Mouse (Mus musculus) G1E (cell line): ENCODE measurements around the gene Slc9c1. TPM values are rescaled to one million over a fixed set of nuclear protein-coding genes. Genes with fewer than 3 reads are reported as not detected.

ENCODE experiments used
- ATAC-seq: 2 replicates; pipeline ENCODE4 v1.8.0; 2016; ENCODE audit warnings: mild to moderate bottlenecking; ENCODE audit not compliant: insufficient number of reproducible peaks, poor library complexity, low FRiP score, severe bottlenecking; ENCODE audit errors: extremely low read depth
- DNase-seq: peaks from one replicate; pipeline ENCODE4 v3.0.0; 2012; ENCODE audit warnings: low spot score
- H3K27me3 ChIP-seq: 2 replicates; pipeline ENCODE4 v1.6.1; 2012; ENCODE audit warnings: mild to moderate bottlenecking, low read length, inconsistent platforms; ENCODE audit not compliant: insufficient read depth
- H3K36me3 ChIP-seq: replicated peaks from 2 replicates; pipeline ENCODE3; 2012; ENCODE audit warnings: mild to moderate bottlenecking, inconsistent platforms
- H3K4me1 ChIP-seq: 2 replicates; pipeline ENCODE4 v1.6.1; 2012; ENCODE audit warnings: low read depth, low read length, inconsistent platforms, mixed read lengths; ENCODE audit not compliant: insufficient read depth
- H3K4me3 ChIP-seq: 2 replicates; pipeline ENCODE4 v1.5.1; 2012; ENCODE audit warnings: low read depth, mild to moderate bottlenecking, inconsistent platforms, low read length, moderate library complexity, mixed read lengths
- H3K9me3 ChIP-seq: replicated peaks from 2 replicates; pipeline ENCODE4 v1.6.1; 2012; ENCODE audit warnings: inconsistent platforms
- CTCF ChIP-seq: IDR thresholded peaks from 2 replicates; pipeline ENCODE4 v1.5.1; 2012; ENCODE audit warnings: low read depth, low read length, inconsistent platforms, mixed read lengths
- GATA1 ChIP-seq: IDR thresholded peaks from 2 replicates; pipeline ENCODE4 v1.6.1; 2012; ENCODE audit warnings: borderline replicate concordance, low read length, inconsistent platforms, mixed read lengths
- GATA2 ChIP-seq: IDR thresholded peaks from 2 replicates; pipeline ENCODE4 v1.6.1; 2012; ENCODE audit warnings: low read depth, low read length, inconsistent platforms, borderline replicate concordance
- POLR2AphosphoS5 ChIP-seq: IDR thresholded peaks from 2 replicates; pipeline ENCODE4 v1.6.1; 2012; ENCODE audit warnings: low read depth, low read length, inconsistent platforms; ENCODE audit not compliant: insufficient replicate concordance
- TAL1 ChIP-seq: conservative IDR thresholded peaks from 2 replicates; pipeline ENCODE4 v1.6.1; 2012; ENCODE audit warnings: low read depth, low read length, inconsistent platforms, mixed read lengths
- polyA plus RNA-seq: library from polyadenylated mRNA; stranded (reverse); fragments of >175 nt; gene quantifications from 2 replicates; pipeline ENCODE4 v1.2.3, GENCODE M21; 2012
- total RNA-seq, 2 experiments: library from RNA; stranded (forward) in 1 of 2; stranded (reverse) in 1 of 2; fragments of 200-1000 nt in 1 of 2; fragments of >200 nt in 1 of 2; fragmentation: Nextera tagmentation in 1 of 2; gene quantifications; 2 replicates each; pipeline ENCODE4 v1.2.3; 2014 to 2017

Slc9c1 gene
- total and polyA plus RNA-seq, 3 experiments, result not detected

DNA sequence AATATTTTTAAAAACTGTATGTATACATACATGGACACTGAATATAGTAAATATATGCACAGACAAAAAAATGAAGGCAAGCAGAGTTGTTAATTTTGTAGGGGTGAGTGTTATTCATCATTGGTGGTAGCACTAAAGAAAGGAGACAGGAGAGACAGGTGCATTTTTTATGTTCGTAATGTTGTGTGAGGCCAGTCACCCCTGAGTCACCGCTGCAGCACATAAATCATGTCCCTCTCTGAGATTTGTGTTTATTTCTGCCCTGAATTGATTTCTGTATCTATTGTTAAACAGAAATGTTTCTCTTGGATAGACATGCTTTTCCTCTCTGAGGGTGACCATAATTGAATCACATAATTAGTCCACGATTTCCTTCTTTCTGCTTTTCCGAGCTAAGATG is 97.3 kb downstream of the Slc9c1 start:
- H3K27me3 ChIP-seq, result no peaks in the 10 kb centered on the region
- no peak overlapping the region for H3K4me3 ChIP-seq
- no peaks in the 10 kb centered on the region for H3K36me3 ChIP-seq
- TF ChIP-seq GATA2, result no peak
- no peak for TF ChIP-seq TAL1
- no peak for TF ChIP-seq CTCF
- no peak for TF ChIP-seq POLR2AphosphoS5
- TF ChIP-seq GATA1, result no peak
- H3K9me3 ChIP-seq, result no peaks in the 10 kb centered on the region
- DNase-seq, result no peak
- ATAC-seq, result no peak
- no peaks in the 10 kb centered on the region for H3K4me1 ChIP-seq

DNA sequence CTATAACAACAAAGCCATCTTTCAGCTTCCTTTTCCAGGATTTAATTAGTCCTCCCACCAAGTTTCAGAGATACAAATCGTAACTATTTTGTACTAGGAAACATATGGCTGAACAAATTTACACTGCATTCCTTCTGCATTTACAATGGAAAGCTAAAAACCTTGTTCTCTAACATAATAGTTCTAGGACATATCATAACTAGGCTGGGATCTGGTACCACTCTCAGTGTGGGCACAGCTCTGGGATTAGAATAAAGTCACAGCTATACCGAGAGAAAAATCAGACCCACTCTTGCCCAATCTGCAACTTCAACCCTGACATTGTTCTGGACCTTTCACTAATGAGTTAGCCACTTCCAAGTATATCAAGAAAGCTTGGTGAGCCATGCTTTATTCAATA is 100.7 kb downstream of the Slc9c1 start:
- ATAC-seq (no peak), DNase-seq (no peak)
- Histone ChIP-seq H3K27me3 (no peaks in the 10 kb centered on the region), H3K4me3 (no peak overlapping the region), H3K9me3 (no peaks in the 10 kb centered on the region), H3K4me1 (no peaks in the 10 kb centered on the region), H3K36me3 (no peaks in the 10 kb centered on the region)
- no peak for TF ChIP-seq CTCF

DNA sequence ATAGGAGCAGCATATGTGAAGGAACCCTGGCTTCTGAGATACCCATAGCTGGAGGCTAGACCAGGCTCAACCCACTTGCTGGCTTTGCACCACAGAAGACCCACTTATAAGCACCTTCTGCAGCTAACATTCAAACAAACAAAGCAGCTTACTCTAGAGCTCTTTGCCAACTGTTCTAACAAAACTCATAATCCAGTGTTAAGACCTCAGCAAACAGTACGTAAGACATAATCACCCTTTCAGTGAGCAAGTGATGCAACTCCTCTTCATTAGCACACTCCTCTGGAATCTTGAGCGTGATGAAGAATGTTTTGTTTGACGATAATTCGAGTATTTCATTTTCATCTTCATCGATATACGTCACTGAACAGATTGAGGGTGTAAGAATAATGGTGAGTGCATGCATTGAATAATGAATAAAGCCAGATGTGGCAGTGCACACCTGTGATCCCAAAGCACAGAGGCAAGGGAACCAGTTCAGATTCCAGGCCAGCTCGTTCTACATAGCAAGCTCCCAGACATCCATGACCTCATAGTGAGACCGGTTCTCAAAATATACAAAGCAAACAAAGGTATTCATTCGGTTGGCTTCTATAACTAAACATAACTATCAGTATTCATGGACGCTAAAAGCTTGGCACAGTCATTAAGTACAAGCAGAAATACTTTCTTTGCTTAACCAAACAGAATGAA is 105.1 kb downstream of the Slc9c1 start:
- no peaks in the 10 kb centered on the region for H3K27me3 ChIP-seq
- H3K4me3 ChIP-seq, result no peak overlapping the region
- TF ChIP-seq GATA1 (no peak), CTCF (no peak), TAL1 (no peak), GATA2 (no peak), POLR2AphosphoS5 (no peak)
- DNase-seq (no peak), ATAC-seq (no peak)
- H3K9me3 ChIP-seq, result no peaks in the 10 kb centered on the region
- H3K36me3 ChIP-seq, result no peaks in the 10 kb centered on the region
- no peaks in the 10 kb centered on the region for H3K4me1 ChIP-seq

- DNase-seq (no peak), ATAC-seq (no peak)
- H3K36me3 ChIP-seq, result no peaks in the 10 kb centered on the region
- no peak for TF ChIP-seq GATA1
- H3K27me3 ChIP-seq, result no peaks in the 10 kb centered on the region
- H3K9me3 ChIP-seq, result no peaks in the 10 kb centered on the region
- H3K4me3 ChIP-seq, result no peak overlapping the region
- H3K4me1 ChIP-seq, result no peaks in the 10 kb centered on the region
Measured at GRCm38 (mm10) chr16:45641301-45641700, 106.2 kb downstream of the Slc9c1 start.

GRCm38 (mm10) chr16:45643944-45644343 is 108.8 kb downstream of the Slc9c1 start:
- no peak overlapping the region for H3K4me3 ChIP-seq
- no peaks in the 10 kb centered on the region for H3K27me3 ChIP-seq
- DNase-seq, result no peak
- no peaks in the 10 kb centered on the region for H3K36me3 ChIP-seq
- ATAC-seq, result no peak
- H3K4me1 ChIP-seq, result no peaks in the 10 kb centered on the region
- TF ChIP-seq POLR2AphosphoS5 (no peak), GATA2 (no peak), GATA1 (no peak), CTCF (no peak), TAL1 (no peak)
- H3K9me3 ChIP-seq, result no peaks in the 10 kb centered on the region

GRCm38 (mm10) chr16:45644380-45644779 is 109.3 kb downstream of the Slc9c1 start:
- Histone ChIP-seq H3K4me3 (no peak overlapping the region), H3K27me3 (no peaks in the 10 kb centered on the region), H3K9me3 (no peaks in the 10 kb centered on the region), H3K4me1 (no peaks in the 10 kb centered on the region), H3K36me3 (no peaks in the 10 kb centered on the region)
- ATAC-seq (peak; percentile 34; the same call in 1 of the 2 replicates), DNase-seq (no peak)
- TF ChIP-seq GATA2 (no peak), GATA1 (no peak), POLR2AphosphoS5 (no peak), TAL1 (no peak), CTCF (no peak)

GRCm38 (mm10) chr16:45651497-45651896 is 116.4 kb downstream of the Slc9c1 start:
- no peak overlapping the region for H3K4me3 ChIP-seq
- H3K27me3 ChIP-seq, result peaks cover 7% of the 10 kb centered on the region; the same call in 1 of the 2 replicates
- TF ChIP-seq POLR2AphosphoS5 (no peak), GATA2 (no peak), TAL1 (no peak), GATA1 (no peak), CTCF (no peak)
- no peak for DNase-seq
- no peaks in the 10 kb centered on the region for H3K9me3 ChIP-seq
- no peaks in the 10 kb centered on the region for H3K4me1 ChIP-seq
- H3K36me3 ChIP-seq, result no peaks in the 10 kb centered on the region
- ATAC-seq, result no peak
